Mouse (Mus musculus) kidney, adult 2 months (tissue): ENCODE data around the gene Rbm4.

Experiments
- CTCF ChIP-seq: fragments of 200-500 bp; conservative IDR thresholded peaks from 2 replicates; pipeline ENCODE4 v1.5.1; 2011; ENCODE audit warnings: low read depth, mild to moderate bottlenecking, control low read depth, low read length, moderate library complexity, mixed read lengths; ENCODE audit not compliant: insufficient read depth, insufficient read length
- POLR2A ChIP-seq: fragments of 200-500 bp; IDR thresholded peaks from one replicate; pipeline ENCODE4 v1.6.1; 2011; ENCODE audit warnings: low read depth, low read length, control low read depth

- no peak for TF ChIP-seq CTCF
- TF ChIP-seq POLR2A: no peak
These were observed 26.1 kb downstream of the Rbm4 start for GRCm38 (mm10) chr19:4767507-4768148.
